Mouse (Mus musculus) R1 (cell line): ENCODE measurements around the gene Dek.

Source experiments
- DNase-seq: peaks from one replicate; pipeline ENCODE4 v3.0.0-alpha.2; 2018; ENCODE audit warnings: low read depth, low spot score

Dek gene

DNA sequence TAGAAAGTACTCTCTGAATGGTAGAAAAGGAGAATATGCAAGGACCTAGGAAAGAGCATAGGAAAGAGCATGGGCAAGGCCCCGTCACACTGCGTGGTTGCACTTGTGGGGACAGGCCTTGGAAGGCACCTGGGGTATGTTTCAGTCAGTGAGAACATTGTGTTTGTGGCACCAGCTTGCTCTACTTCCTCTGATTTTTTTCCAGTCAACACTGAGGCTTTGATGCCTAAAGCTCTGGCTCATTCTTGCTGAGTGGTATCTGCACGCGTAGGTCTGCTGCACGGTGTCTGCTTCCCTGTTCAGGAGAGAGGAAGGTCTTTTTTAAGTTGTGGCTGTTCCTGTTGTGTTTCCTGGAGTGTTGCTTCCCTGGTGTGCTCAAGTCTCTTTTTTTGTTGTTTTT lies 49.2 kb downstream of the Dek start:
- DNase-seq = no peak

DNA sequence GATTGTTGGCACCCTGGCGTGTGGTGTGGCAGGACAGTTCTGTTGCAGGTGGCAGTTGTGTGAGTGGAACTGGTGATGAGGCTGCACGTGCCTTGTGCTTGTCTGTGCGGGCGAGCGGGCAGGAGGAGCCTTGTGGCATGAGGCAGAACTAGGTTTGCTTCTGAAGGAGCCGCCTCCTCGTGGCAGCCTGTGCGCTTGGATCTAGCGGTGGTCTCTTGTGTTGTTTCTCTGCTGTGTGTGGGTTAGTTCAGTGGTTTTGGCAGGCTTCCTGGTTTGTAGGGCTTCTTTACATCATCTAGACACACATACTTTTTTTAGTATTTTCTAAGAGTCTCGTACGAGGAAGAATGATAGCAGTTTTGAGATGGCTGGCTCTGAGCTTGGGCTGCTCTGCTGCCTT lies 49.9 kb downstream of the Dek start:
- peak; percentile 12 for DNase-seq

DNA sequence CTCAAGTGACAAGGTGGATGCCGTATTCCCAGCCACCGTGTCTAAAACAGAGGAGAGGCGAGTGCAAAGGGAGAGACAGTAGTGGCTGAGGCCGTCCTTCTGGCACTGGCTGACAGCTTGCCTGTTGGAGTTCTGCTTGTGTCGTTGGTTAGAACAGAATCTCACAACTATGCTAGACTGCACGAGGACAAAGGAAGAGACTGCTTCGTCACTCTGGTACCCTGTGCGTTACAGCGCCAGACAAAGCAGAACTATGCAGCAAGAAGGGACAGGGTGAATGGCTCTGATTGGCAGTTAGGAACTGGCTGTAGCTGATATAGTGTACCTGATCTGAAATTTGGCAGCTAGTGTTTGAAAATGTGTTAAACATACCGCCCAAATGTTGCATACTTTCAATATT lies 52.0 kb downstream of the Dek start:
- no peak for DNase-seq

DNA sequence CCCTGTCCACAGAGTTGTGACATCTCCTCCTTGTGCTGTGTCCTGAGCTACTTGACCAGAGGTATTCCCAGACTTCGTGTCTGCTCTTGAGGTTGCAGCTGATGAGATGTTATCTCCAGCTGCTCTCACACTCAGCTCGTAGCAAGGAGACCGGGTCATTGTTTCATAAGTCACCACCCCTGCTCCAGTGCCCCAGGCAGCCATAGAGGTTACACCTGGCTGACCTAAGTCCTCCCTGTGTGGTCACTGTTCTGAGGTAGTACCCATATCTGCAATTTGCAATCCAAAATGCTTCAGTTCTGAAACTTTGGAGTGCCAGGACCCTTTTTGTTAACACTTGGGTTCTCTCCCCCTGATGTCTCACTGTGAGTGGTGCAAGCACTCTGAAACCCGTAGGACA lies 56.0 kb downstream of the Dek start:
- no peak for DNase-seq

DNA sequence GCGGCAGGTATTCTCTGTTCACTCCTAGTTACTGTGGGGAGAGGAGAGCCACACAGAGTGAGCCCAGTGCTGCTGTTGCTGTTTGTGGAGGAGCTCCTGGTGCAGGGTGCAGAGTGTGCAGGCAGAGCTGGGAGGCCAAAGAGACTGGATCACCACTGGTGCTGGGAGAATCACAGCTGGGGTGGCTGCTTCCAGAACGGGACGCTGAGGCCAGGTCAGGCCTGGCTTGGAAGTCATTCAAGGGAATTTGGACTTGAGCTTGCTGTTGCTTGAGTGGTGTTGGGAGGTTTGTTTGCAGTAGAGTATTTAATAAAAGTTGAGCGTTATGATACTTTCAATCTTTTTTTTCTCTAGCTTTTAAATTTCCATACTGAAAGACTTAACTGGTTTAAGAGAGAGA lies 58.0 kb downstream of the Dek start:
- no peak for DNase-seq

DNA sequence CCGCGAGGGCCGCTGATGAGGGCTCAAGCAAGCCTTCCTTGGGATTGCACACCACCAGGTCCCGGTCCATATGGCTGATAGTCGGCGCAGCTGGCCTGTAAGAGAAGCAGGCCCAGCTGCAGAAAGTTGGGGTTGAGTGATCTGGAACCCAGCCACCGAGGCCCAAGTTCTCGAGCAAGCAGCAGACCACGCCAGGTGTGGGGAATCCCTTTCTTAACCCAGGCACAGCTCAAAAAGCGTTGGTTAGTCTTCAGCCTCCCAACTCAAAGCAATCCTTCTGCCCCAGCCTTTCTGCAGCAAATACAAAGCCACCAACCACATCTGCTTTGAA lies 61.4 kb downstream of the Dek start, which contains the start of gene Tpmt:
Gene Tpmt (minus strand): TSS at position 121 of the 331 bp plus-strand sequence.
- no peak for DNase-seq

DNA sequence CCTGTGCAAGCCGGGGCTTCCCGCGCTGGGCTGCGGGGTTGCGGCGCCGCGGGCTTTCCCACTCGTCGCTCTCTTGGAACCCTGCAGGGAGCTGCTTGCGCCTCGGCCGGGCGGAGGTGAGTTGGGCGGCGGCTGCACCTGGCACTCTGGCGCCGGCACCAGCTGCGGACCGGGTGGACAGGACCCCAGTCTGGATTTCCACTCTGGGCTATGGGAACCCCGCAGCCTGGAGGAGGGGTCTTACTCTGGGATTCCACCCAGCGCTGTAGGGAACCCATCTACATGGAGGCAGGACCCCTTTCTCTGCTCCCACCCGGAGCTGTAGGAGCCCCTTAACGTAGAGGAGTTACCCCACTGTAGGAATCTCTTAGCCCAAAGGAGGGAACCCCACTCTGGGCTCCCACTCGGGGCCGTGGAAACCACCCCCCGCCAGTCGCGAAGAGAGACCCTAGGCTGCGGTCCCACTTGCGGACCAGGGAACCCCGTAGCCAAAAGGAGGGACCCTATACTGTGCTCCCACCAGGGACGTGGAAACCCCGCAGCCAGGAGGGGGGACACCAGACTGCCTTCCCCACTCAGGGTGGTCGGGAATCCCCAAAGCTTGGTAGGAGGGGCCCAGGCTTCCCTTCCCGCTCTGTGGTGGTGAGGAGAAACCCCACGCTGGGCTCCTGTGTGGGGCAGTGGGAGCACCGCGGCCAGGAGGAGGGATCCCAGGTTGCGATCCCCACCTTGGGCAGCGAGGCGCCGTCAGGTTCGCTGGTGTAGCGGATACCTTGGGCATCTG lies 62.0 kb downstream of the Dek start:
- peak; percentile 21 for DNase-seq

DNA sequence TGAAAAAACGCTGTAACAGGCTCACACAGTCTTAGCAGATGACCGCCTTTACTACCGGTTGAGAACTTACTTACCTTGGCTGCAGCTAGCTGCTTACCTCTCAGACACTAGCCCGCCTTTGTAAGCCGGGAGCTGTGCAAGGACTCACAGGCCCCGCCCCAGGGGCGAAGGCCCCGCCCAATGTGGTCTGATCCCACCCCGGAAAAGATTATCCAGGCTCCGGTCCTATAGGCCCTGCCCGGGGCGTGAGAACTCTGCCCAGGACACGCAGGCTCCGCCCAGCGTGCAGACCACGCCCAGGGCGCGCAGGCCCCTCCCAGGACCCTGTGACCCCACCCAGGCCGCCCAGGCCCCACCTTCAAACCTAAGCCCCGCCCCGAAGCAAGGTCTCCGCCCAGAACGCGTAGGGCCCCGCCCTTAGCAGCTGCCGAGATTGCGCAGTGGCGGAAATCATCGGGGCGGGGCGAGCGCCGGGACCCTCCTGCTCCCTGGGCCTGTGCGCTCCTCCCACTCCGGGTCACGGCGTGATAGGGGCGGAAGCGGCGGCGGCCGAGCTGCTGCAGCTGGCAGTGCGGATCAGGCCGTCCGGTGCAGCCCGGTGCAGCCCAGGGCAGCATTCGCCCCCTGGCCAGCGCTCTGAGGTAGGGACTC lies 62.8 kb downstream of the Dek start, which contains the start of gene Kdm1b:
Gene Kdm1b (plus strand): TSS at position 470 of the 651 bp plus-strand sequence.
- DNase-seq = peak; percentile 98

DNA sequence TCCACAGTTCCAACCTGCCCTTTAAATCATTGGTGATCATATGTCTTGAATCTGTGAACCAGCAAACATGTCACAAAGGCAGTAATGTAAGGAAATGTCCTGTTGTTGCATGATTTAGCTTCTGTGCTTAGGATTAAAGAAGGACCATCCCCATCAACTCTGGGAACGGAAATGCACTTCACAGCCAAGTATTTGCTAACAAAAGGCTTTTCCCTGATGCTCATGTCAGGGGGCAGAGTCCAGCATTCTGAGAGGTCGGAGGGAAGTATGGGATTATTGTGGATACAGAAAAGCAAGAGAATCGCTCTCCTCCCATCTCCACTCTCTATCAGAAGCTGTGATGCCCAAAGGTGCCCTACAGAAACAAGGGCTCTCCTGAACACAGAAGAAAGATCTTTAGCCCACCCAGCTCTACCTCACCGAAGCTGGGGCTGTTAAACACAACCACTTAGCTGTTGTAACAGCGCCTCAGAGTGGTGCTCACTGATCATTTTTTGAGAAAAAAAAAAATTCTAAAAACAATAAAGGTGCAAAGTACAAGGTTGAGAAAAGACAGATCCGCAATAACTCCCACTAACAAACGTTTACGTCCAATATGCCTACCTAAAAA lies 63.9 kb downstream of the Dek start:
- DNase-seq = no peak

DNA sequence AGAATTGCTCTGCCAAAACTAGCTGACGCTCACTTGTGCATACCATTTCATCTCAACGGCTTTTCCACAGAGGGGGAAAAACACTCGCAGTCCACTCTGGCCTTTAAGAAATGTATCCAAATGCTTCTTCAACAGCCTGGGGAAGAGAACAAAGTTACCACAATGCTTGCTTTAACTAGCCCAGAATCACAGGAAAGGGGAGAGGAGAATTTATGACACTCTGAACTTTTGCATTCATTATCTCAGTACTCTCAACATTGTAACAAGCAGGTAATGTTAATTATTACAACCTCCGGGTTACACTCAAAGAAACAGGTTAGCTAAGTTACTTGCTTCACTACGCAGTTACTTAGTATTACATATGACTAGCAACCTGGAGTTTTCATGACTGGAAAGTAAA lies 65.9 kb downstream of the Dek start:
- DNase-seq = no peak

DNA sequence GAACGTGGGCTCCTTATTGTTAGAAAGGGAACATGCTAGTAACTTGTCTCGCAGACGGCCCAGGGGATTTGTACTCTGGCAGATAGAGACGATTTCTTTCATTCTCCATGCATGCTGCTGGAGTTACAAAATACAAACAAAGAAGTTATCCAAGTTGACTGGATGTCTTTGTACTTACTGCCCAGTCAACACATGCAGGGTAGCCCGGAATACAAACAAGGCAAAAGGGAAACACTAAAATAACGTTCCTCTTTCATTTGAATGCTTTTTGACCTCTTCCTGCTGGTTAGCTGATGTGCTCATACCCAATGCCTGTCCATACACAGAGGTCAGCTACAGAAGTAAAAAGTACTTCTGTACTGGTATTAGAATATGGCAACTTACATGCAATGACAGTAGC lies 68.1 kb downstream of the Dek start:
- DNase-seq = no peak
